Mouse (Mus musculus): Measurements from ENCODE around the gene Gpc6.

DNA sequence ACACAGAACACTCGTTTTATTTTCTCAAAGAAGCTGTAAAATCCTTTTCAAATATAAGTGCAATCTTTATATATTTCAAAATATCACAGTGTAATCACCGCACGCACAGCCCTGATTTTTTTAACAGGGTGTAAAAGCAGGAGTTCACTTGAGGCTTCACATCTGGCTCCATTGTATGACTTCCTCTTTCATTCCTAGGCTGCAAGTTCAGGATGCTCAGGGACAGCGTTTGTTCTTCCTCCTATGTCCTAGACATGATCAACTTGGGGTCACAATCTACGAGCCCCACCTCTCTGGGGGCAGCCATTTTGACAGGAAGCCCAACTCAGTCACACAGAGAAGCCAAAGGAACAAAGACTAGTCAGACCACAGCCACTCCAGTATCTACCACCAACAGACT is 1094.2 kb downstream of the Gpc6 start:
- no peak for TF ChIP-seq CTCF (IDR thresholded peaks at IDR 0.05 in 2 of 3, conservative IDR thresholded peaks at IDR 0.05 in 1 of 3; ENCODE audit: control insufficient read depth in 1 of 3, insufficient read depth in 1 of 3, low read depth in 2 of 3, low read length in 3 of 3, poor library complexity in 1 of 3, severe bottlenecking in 1 of 3)
- no peak for TF ChIP-seq ZC3H11A (IDR thresholded peaks at IDR 0.05; ENCODE audit: low read depth, low read length)
